Mouse (Mus musculus): Measurements from ENCODE around the gene Zfp697. TPM values are rescaled to one million over a fixed set of nuclear protein-coding genes. Genes with fewer than 3 reads are reported as not detected.
"Not testable (repeated sequence)": the region's sequence is repeated elsewhere in the genome, so short reads cannot be mapped to it uniquely, and the experiment has no call there.

Gene Zfp697
- total RNA-seq, 2 experiments from 2014 or later = 29.6 to 31.3 TPM

GRCm38 (mm10) chr3:98497401-98497800 lies 115.1 kb downstream of the Zfp697 start:
- DNase-seq (ENCODE audit: low spot score in 2 of 2) = not testable (repeated sequence)

- DNase-seq (ENCODE audit: low spot score in 2 of 2) = not testable (repeated sequence)
Measured at GRCm38 (mm10) chr3:98507229-98507628, 125.0 kb downstream of the Zfp697 start.

GRCm38 (mm10) chr3:98510414-98510813 lies 128.2 kb downstream of the Zfp697 start, which contains the start of gene Hsd3b4:
Hsd3b4 (minus strand) TSS chr3:98510514.
- DNase-seq (ENCODE audit: low spot score in 2 of 2) = not testable (repeated sequence)

GRCm38 (mm10) chr3:98522779-98523178 lies 140.5 kb downstream of the Zfp697 start:
- DNase-seq (ENCODE audit: low spot score in 2 of 2) = not testable (repeated sequence)

- not testable (repeated sequence) for DNase-seq (ENCODE audit: low spot score in 2 of 2)
Measured at GRCm38 (mm10) chr3:98524552-98524951, 142.3 kb downstream of the Zfp697 start.

- not testable (repeated sequence) for DNase-seq (ENCODE audit: low spot score in 2 of 2)
Measured at GRCm38 (mm10) chr3:98524978-98525377, 142.7 kb downstream of the Zfp697 start.

GRCm38 (mm10) chr3:98547641-98548040 lies 165.4 kb downstream of the Zfp697 start:
- not testable (repeated sequence) for DNase-seq (ENCODE audit: low spot score in 2 of 2)

GRCm38 (mm10) chr3:98548495-98548894 lies 166.2 kb downstream of the Zfp697 start:
- not testable (repeated sequence) for DNase-seq (ENCODE audit: low spot score in 2 of 2)

- not testable (repeated sequence) for DNase-seq (ENCODE audit: low spot score in 2 of 2)
Measured at GRCm38 (mm10) chr3:98550215-98550614, 168.0 kb downstream of the Zfp697 start.

- not testable (repeated sequence) for DNase-seq (ENCODE audit: low spot score in 2 of 2)
Measured at GRCm38 (mm10) chr3:98550832-98551231, 168.6 kb downstream of the Zfp697 start.

GRCm38 (mm10) chr3:98560711-98561110 lies 178.4 kb downstream of the Zfp697 start:
- DNase-seq (ENCODE audit: low spot score in 2 of 2) = not testable (repeated sequence)

- not testable (repeated sequence) for DNase-seq (ENCODE audit: low spot score in 2 of 2)
Measured at GRCm38 (mm10) chr3:98563831-98564230, 181.6 kb downstream of the Zfp697 start.

- DNase-seq (ENCODE audit: low spot score in 2 of 2) = not testable (repeated sequence)
Measured at GRCm38 (mm10) chr3:98564894-98565293, 182.6 kb downstream of the Zfp697 start.

GRCm38 (mm10) chr3:98567717-98568116 lies 185.5 kb downstream of the Zfp697 start:
- DNase-seq (ENCODE audit: low spot score in 2 of 2) = not testable (repeated sequence)

- DNase-seq (ENCODE audit: low spot score in 2 of 2) = peak; percentile 67 to 68
Measured at GRCm38 (mm10) chr3:98581024-98581423, 198.8 kb downstream of the Zfp697 start.

GRCm38 (mm10) chr3:98582202-98582601 lies 199.9 kb downstream of the Zfp697 start:
- not testable (repeated sequence) for DNase-seq (ENCODE audit: low spot score in 2 of 2)

- DNase-seq (ENCODE audit: low spot score in 2 of 2) = not testable (repeated sequence)
Measured at GRCm38 (mm10) chr3:98582622-98583021, 200.4 kb downstream of the Zfp697 start.

- no peak for DNase-seq (ENCODE audit: low spot score in 2 of 2)
Measured at GRCm38 (mm10) chr3:98587721-98588120, 205.5 kb downstream of the Zfp697 start.

- DNase-seq (ENCODE audit: low spot score in 2 of 2) = no peak
Measured at GRCm38 (mm10) chr3:98588707-98589106, 206.4 kb downstream of the Zfp697 start, which contains the start of gene Gm10681. Gm10681 (minus strand) TSS chr3:98588807.

- not testable (repeated sequence) for DNase-seq (ENCODE audit: low spot score in 2 of 2)
Measured at GRCm38 (mm10) chr3:98613540-98613939, 231.3 kb downstream of the Zfp697 start.

GRCm38 (mm10) chr3:98613963-98614362 lies 231.7 kb downstream of the Zfp697 start:
- no peak for DNase-seq (ENCODE audit: low spot score in 2 of 2)

- DNase-seq (ENCODE audit: low spot score in 2 of 2) = not testable (repeated sequence)
Measured at GRCm38 (mm10) chr3:98614406-98614927, 232.2 kb downstream of the Zfp697 start.

GRCm38 (mm10) chr3:98616244-98616643 lies 234.0 kb downstream of the Zfp697 start:
- DNase-seq (ENCODE audit: low spot score in 2 of 2) = not testable (repeated sequence)
